Mouse (Mus musculus) intestine, postnatal 0 days (tissue): ENCODE data around the gene Cyp4f14. TPM values are rescaled to one million over a fixed set of nuclear protein-coding genes. Genes with fewer than 3 reads are reported as not detected.
A peak's percentile ranks its signal among the peaks of the same experiment; 100 is the strongest.

Experiments used
- ATAC-seq: fragments of 200-750 bp; cut with Nextera tagmentation; 2 replicates; pipeline ENCODE4 v1.8.0; 2017; ENCODE audit warnings: mild to moderate bottlenecking, moderate TSS enrichment, moderate library complexity
- H3K27ac ChIP-seq: fragments of 300-500 bp; sonication (generic); 2 replicates; pipeline ENCODE4 v1.5.1; 2014; ENCODE audit warnings: mild to moderate bottlenecking, low read depth, low read length, moderate library complexity
- H3K27me3 ChIP-seq: fragments of 300-500 bp; sonication (generic); replicated peaks from 2 replicates; pipeline ENCODE4 v1.6.1; 2014; ENCODE audit warnings: low read length, mixed read lengths; ENCODE audit not compliant: control insufficient read depth, insufficient read depth
- H3K36me3 ChIP-seq: fragments of 300-500 bp; sonication (generic); 2 replicates; pipeline ENCODE4 v1.6.1; 2014; ENCODE audit warnings: mild to moderate bottlenecking, moderate library complexity; ENCODE audit not compliant: control insufficient read depth, insufficient read depth
- H3K4me1 ChIP-seq: fragments of 300-500 bp; sonication (generic); replicated peaks from 2 replicates; pipeline ENCODE4 v1.6.1; 2014; ENCODE audit warnings: antibody characterized with exemption, low read length, mixed read lengths; ENCODE audit not compliant: control insufficient read depth, insufficient read depth
- H3K4me2 ChIP-seq: fragments of 300-500 bp; sonication (generic); replicated peaks from 2 replicates; pipeline ENCODE4 v1.6.1; 2014; ENCODE audit warnings: low read depth, mild to moderate bottlenecking, moderate library complexity
- H3K4me3 ChIP-seq: fragments of 300-500 bp; sonication (generic); 2 replicates; pipeline ENCODE4 v1.5.1; 2014; ENCODE audit warnings: low read depth, low read length
- H3K9ac ChIP-seq: fragments of 300-500 bp; sonication (generic); 2 replicates; pipeline ENCODE4 v1.6.1; 2014; ENCODE audit warnings: mild to moderate bottlenecking, low read depth, low read length
- H3K9me3 ChIP-seq: fragments of 300-500 bp; sonication (generic); 2 replicates; pipeline ENCODE4 v1.6.1; 2016; ENCODE audit warnings: mixed run types; ENCODE audit not compliant: control insufficient read depth
- CTCF ChIP-seq: sonication (generic); IDR thresholded peaks from 2 replicates; pipeline ENCODE4 v1.5.1; 2016; ENCODE audit warnings: low read depth, mild to moderate bottlenecking, control low read depth, antibody characterized with exemption, moderate library complexity
- WGBS: fragments of 180-500 bp; shearing (Covaris S2); extraction: QIAGEN DNeasy Blood & Tissue Kit; methylation state at CpG from one replicate; pipeline ENCODE4 v1.1.7; 2014; 5-methylcytosine and 5-hydroxymethylcytosine counted together
- polyA plus RNA-seq: library from polyadenylated mRNA; unstranded; fragments of >200 nt; fragmentation: Nextera tagmentation; extraction: Ambion mirVana; gene quantifications from 2 replicates; pipeline ENCODE4 v1.2.1, GENCODE M21; 2015

Cyp4f14 gene
- 1.7 and 1.9 TPM in 2 replicates for polyA plus RNA-seq

- H3K36me3 ChIP-seq = no peaks in the 10 kb centered on the region
- H3K9ac ChIP-seq = no peak within 1 kb of the TSS
- peak within 1 kb of the TSS; percentile 74 for H3K27ac ChIP-seq
- no peak for TF ChIP-seq CTCF
- peaks cover 15% of the 10 kb centered on the region for H3K4me1 ChIP-seq
- no peak within 1 kb of the TSS for H3K4me2 ChIP-seq
- 61% methylated on average over 2 of the region's 2 CpGs for WGBS
- H3K27me3 ChIP-seq = no peaks in the 10 kb centered on the region
- H3K4me3 ChIP-seq = no peak within 1 kb of the TSS
- ATAC-seq = no peak
- H3K9me3 ChIP-seq = no peaks in the 10 kb centered on the region
Measured at GRCm38 (mm10) chr17:32917131-32917530, at the start of gene Cyp4f14. Gene Cyp4f14 (minus strand): TSS chr17:32917342.

GRCm38 (mm10) chr17:32965623-32966290 is 48.6 kb upstream of the Cyp4f14 start, which contains the start of gene Zfp472:
Gene Zfp472 (plus strand): TSS chr17:32965814.
- Histone ChIP-seq H3K4me1 (0 out of 2 replicates have a peak, but pooled peaks cover 5% of the 10 kb centered on the region), H3K9me3 (no peaks in the 10 kb centered on the region), H3K9ac (peak within 1 kb of the TSS; percentile 66), H3K36me3 (no peaks in the 10 kb centered on the region), H3K27ac (peak within 1 kb of the TSS; percentile 95), H3K4me2 (peak within 1 kb of the TSS; percentile 77), H3K4me3 (peak within 1 kb of the TSS; percentile 74), H3K27me3 (no peaks in the 10 kb centered on the region)
- TF ChIP-seq CTCF = no peak
- ATAC-seq = peak; percentile 98
- 0% methylated on average over 33 of the region's 33 CpGs for WGBS

- ATAC-seq = peak; percentile 40
- under 1% methylated on average over 14 of the region's 14 CpGs for whole genome bisulfite sequencing
- Histone ChIP-seq H3K4me1 (0 out of 2 replicates have a peak, but pooled peaks cover 5% of the 10 kb centered on the region), H3K27me3 (no peaks in the 10 kb centered on the region), H3K36me3 (no peaks in the 10 kb centered on the region), H3K4me3 (peak overlapping the region; percentile 74), H3K9me3 (no peaks in the 10 kb centered on the region), H3K27ac (peak overlapping the region; percentile 95), H3K9ac (peak overlapping the region; percentile 66), H3K4me2 (peak overlapping the region; percentile 77)
- no peak for TF ChIP-seq CTCF
Measured at GRCm38 (mm10) chr17:32965253-32965622, 48.1 kb upstream of the Cyp4f14 start.

DNA sequence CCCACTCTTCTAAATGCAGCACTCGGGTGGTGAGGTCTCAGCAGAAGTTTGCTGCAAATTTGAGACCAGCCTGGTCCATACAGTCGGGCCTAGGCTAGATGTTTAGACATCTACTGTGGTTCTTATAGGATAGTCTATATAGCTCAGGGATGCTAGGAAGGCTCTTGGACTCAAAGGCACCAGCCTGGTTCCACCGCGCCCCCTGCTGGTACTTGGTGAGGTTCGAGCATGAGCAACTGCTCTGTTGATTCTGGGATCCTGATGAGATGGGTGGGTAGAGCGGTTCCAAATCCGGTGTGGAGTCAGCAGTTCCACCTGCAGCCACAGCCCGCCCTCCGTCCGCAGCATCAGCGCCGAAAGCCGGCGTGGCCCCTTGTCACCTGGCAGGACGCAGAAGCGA is 34.3 kb upstream of the Cyp4f14 start:
- WGBS = 25% methylated on average over 16 of the region's 16 CpGs
- no peak overlapping the region for H3K9ac ChIP-seq
- no peak overlapping the region for H3K4me3 ChIP-seq
- H3K36me3 ChIP-seq = no peaks in the 10 kb centered on the region
- no peak for ATAC-seq
- no peak overlapping the region for H3K27ac ChIP-seq
- TF ChIP-seq CTCF = peak; percentile 94
- no peaks in the 10 kb centered on the region for H3K9me3 ChIP-seq
- no peaks in the 10 kb centered on the region for H3K27me3 ChIP-seq
- peaks cover 3% of the 10 kb centered on the region; the same call in 1 of the 2 replicates for H3K4me1 ChIP-seq
- no peak overlapping the region for H3K4me2 ChIP-seq

DNA sequence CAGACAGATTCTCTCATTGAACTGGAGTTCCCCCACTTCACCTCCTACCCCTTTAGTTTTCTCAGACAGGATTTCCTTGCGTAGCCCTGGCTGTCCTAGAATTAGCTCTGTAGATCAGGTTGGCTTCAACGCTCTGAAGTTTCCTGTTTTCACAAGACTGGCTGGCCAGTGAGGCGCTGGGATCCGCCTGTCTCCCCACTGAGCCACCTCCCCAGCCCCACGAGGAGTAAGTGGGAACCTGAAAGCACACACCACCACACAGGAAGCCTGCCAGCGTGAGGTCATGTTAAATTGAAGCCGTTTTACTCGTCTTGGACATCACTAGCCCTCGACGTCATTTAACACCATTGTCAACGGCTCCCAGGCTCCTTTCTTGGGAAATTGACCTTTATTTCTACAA is 33.9 kb upstream of the Cyp4f14 start:
- Histone ChIP-seq H3K4me1 (peaks cover 3% of the 10 kb centered on the region; the same call in 1 of the 2 replicates), H3K4me3 (no peak overlapping the region), H3K9me3 (no peaks in the 10 kb centered on the region), H3K9ac (no peak overlapping the region), H3K27ac (no peak overlapping the region), H3K4me2 (no peak overlapping the region), H3K36me3 (no peaks in the 10 kb centered on the region), H3K27me3 (no peaks in the 10 kb centered on the region)
- WGBS = 81% methylated on average over 11 of the region's 11 CpGs
- TF ChIP-seq CTCF = no peak
- no peak for ATAC-seq

GRCm38 (mm10) chr17:32950136-32950535 is 33.0 kb upstream of the Cyp4f14 start:
- H3K4me1 ChIP-seq = peaks cover 3% of the 10 kb centered on the region
- 90% methylated on average over 3 of the region's 3 CpGs for WGBS
- H3K4me3 ChIP-seq = no peak overlapping the region
- H3K27ac ChIP-seq = no peak overlapping the region
- no peak overlapping the region for H3K9ac ChIP-seq
- ATAC-seq = no peak
- H3K9me3 ChIP-seq = no peaks in the 10 kb centered on the region
- no peak for TF ChIP-seq CTCF
- no peaks in the 10 kb centered on the region for H3K36me3 ChIP-seq
- no peak overlapping the region for H3K4me2 ChIP-seq
- no peaks in the 10 kb centered on the region for H3K27me3 ChIP-seq
